Mouse (Mus musculus) MEL (cell line): ENCODE results near the gene Evpl.

Experiments used
- BHLHE40 ChIP-seq: IDR thresholded peaks from 2 replicates; pipeline ENCODE4 v1.6.1; 2012; ENCODE audit warnings: low read depth, mild to moderate bottlenecking, inconsistent platforms, low read length, improper control_type of control experiment, borderline replicate concordance
- CTCF ChIP-seq, 3 experiments: IDR thresholded peaks in 2 of 3; conservative IDR thresholded peaks in 1 of 3; 2 replicates each; pipeline ENCODE4 v1.5.1; 2011 to 2012; ENCODE audit warnings: low read length in 3 of 3, low read depth in 2 of 3, mild to moderate bottlenecking in 2 of 3, improper control_type of control experiment in 1 of 3, inconsistent platforms in 1 of 3, mixed read lengths in 1 of 3, moderate library complexity in 1 of 3; ENCODE audit not compliant: control insufficient read depth in 1 of 3, insufficient read depth in 1 of 3, poor library complexity in 1 of 3, severe bottlenecking in 1 of 3
- ETS1 ChIP-seq: IDR thresholded peaks from 2 replicates; pipeline ENCODE4 v1.6.1; 2012; ENCODE audit warnings: low read depth, mild to moderate bottlenecking, inconsistent platforms, low read length, improper control_type of control experiment, moderate library complexity
- GABPA ChIP-seq: IDR thresholded peaks from 2 replicates; pipeline ENCODE4 v1.6.1; 2012; ENCODE audit warnings: low read depth, mild to moderate bottlenecking, inconsistent platforms, low read length, improper control_type of control experiment, moderate library complexity
- MAX ChIP-seq: IDR thresholded peaks from 2 replicates; pipeline ENCODE4 v1.6.1; 2011; ENCODE audit warnings: low read length, improper control_type of control experiment
- POLR2A ChIP-seq, 2 experiments: IDR thresholded peaks; 2 replicates each; pipeline ENCODE4 v1.6.1; 2011 to 2012; ENCODE audit warnings: low read length in 2 of 2, mild to moderate bottlenecking in 2 of 2, control low read depth in 1 of 2, improper control_type of control experiment in 1 of 2, low read depth in 1 of 2, moderate library complexity in 1 of 2; ENCODE audit not compliant: control insufficient read depth in 1 of 2, insufficient read depth in 1 of 2, poor library complexity in 1 of 2
- POLR2AphosphoS2 ChIP-seq: IDR thresholded peaks from 2 replicates; pipeline ENCODE4 v1.6.1; 2011; ENCODE audit warnings: low read length, improper control_type of control experiment
- UBTF ChIP-seq: IDR thresholded peaks from 2 replicates; pipeline ENCODE4 v1.6.1; 2012; ENCODE audit warnings: low read depth, mild to moderate bottlenecking, inconsistent platforms, low read length, improper control_type of control experiment, moderate library complexity, borderline replicate concordance; ENCODE audit not compliant: insufficient read depth

DNA sequence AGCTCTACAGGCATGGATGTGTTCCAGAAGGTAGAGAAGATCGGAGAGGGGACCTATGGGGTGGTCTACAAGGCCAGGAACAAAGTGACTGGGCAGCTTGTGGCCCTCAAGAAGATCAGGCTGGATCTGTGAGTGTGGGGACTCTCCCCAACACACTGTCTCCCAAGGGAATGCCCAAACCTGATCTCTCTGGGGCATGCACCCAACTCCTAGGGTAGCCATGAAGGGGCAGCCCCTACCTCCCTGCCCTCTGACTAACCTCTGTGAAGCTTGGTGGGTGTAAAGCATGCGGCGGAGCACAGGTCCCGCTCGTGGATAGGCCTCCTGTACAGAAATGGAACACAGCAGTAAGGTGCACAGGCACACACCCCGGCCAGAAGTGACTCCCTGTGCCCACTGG lies 21.9 kb downstream of the Evpl start:
- TF ChIP-seq POLR2A (IDR thresholded peaks at IDR 0.05; ENCODE audit: control insufficient read depth in 1 of 2, insufficient read depth in 1 of 2, low read depth in 1 of 2, low read length in 2 of 2, poor library complexity in 1 of 2) = no peak
- no peak for TF ChIP-seq UBTF
- no peak for TF ChIP-seq CTCF (IDR thresholded peaks at IDR 0.05 in 2 of 3, conservative IDR thresholded peaks at IDR 0.05 in 1 of 3; ENCODE audit: control insufficient read depth in 1 of 3, insufficient read depth in 1 of 3, low read depth in 2 of 3, low read length in 3 of 3, poor library complexity in 1 of 3, severe bottlenecking in 1 of 3)
- no peak for TF ChIP-seq POLR2AphosphoS2
- TF ChIP-seq MAX = no peak
- TF ChIP-seq BHLHE40 = no peak
- no peak for TF ChIP-seq GABPA
- no peak for TF ChIP-seq ETS1
